Comparison of ENCODE assay signal across 8 mouse cellular contexts in the genomic region with DNA sequence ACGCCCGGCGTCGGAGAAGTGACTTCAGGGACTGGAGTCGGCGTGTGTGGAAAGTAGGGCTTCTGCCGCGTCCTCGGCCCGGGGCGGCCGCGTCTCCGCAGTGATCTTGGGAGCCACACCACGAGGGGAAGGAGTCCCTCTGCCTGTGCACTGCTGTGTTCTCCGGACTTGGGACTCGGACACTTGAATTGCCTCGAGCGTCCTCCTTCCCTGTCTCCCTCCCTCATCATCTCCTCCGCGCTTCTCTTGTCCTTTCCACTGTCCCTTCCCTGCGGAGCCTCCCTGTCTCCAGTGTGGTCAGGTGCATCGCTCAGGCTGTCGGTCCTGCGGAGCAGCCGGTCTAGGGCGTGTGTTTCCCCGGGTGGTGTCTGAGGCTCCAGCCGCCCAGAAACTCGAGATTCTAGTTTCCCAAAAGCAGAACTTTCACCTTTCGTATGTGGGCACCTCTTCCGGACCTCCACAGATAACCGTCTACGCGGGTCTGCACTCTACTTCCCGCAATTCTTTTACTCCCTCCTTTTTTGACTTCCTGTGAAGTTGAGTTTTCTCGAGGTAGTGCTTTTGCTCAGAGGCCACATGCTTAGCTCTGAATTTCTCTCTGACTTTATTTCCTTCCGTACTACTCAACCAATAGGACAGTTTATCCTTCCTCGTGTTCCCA. TPM values are rescaled to one million over a fixed set of nuclear protein-coding genes. Genes with fewer than 3 reads are reported as not detected.
DNase-seq lines count a peak whose midpoint lies in the region; ATAC-seq and TF ChIP-seq lines count a peak whose summit lies in the region.

No protein-coding gene starts in this region.

- no peak for TF ChIP-seq EP300 in heart, postnatal 0 days (IDR thresholded peaks at IDR 0.05; ENCODE audit: low read depth)
- no peak for TF ChIP-seq EP300 in liver, embryonic 14.5 days (IDR thresholded peaks at IDR 0.05; ENCODE audit: low read depth)

- H3K27me3 ChIP-seq in heart, postnatal 0 days (ENCODE audit: control insufficient read depth, insufficient read depth, low read length): no peaks in the 10 kb centered on the region
- H3K27me3 ChIP-seq in liver, embryonic 14.5 days (ENCODE audit: control insufficient read depth, insufficient read depth, low read length): peaks cover 3% of the 10 kb centered on the region

- H3K4me3 ChIP-seq in brown adipose tissue, adult 24 weeks (ENCODE audit: insufficient read depth, low read depth, low read length): peak overlapping the region; percentile 91
- peak overlapping the region; percentile 82 for H3K4me3 ChIP-seq in heart, postnatal 0 days (ENCODE audit: low read depth, low read length)
- H3K4me3 ChIP-seq in liver, embryonic 14.5 days (ENCODE audit: insufficient read depth in 1 of 2, low read depth in 2 of 2, low read length in 2 of 2): peak overlapping the region; percentile 84 to 99

- H3K27ac ChIP-seq in brown adipose tissue, adult 24 weeks (replicated peaks; ENCODE audit: low read depth, low read length): no peak overlapping the region
- H3K27ac ChIP-seq in heart, postnatal 0 days (ENCODE audit: low read depth): peak overlapping the region; percentile 75
- H3K27ac ChIP-seq in liver, embryonic 14.5 days: peak overlapping the region; percentile 68

- H3K4me2 ChIP-seq in heart, postnatal 0 days (ENCODE audit: low read depth, low read length): peak overlapping the region; percentile 90
- H3K4me2 ChIP-seq in liver, embryonic 14.5 days (ENCODE audit: low read depth): peak overlapping the region; percentile 81

- no peaks in the 10 kb centered on the region for H3K4me1 ChIP-seq in brown adipose tissue, adult 24 weeks (ENCODE audit: control insufficient read depth, insufficient read depth, insufficient read length, low read length)
- peaks cover 18% of the 10 kb centered on the region for H3K4me1 ChIP-seq in heart, postnatal 0 days (ENCODE audit: control insufficient read depth, insufficient read depth)
- H3K4me1 ChIP-seq in liver, embryonic 14.5 days (replicated peaks; ENCODE audit: control insufficient read depth in 2 of 2, insufficient read depth in 2 of 2, low read length in 1 of 2): peaks cover 3 to 7% of the 10 kb centered on the region in 2 experiments

- no peak for TF ChIP-seq CTCF in heart, postnatal 0 days (IDR thresholded peaks at IDR 0.05; ENCODE audit: low read depth)
- no peak for TF ChIP-seq CTCF in liver, embryonic 14.5 days (IDR thresholded peaks at IDR 0.05; ENCODE audit: low read depth)

- H3K9ac ChIP-seq in heart, postnatal 0 days (replicated peaks; ENCODE audit: low read depth, low read length): peak overlapping the region; percentile 74
- H3K9ac ChIP-seq in liver, embryonic 14.5 days (replicated peaks): peak overlapping the region; percentile 98

- peak; percentile 47 for DNase-seq in embryo, embryonic 10 days (ENCODE audit: low spot score)
- DNase-seq in embryo, embryonic 9.5 days (ENCODE audit: extremely low spot score): no peak
- DNase-seq in 3T3-L1 (ENCODE audit: low read depth, low spot score): peak; percentile 41
- DNase-seq in heart, postnatal 0 days (ENCODE audit: low spot score): no peak
- peak; percentile 14 to 32 (median 24) for DNase-seq in liver, embryonic 14.5 days (ENCODE audit: low read depth in 3 of 3, low spot score in 3 of 3)
- peak; percentile 27 to 31 for DNase-seq in spleen, postnatal 14 days (ENCODE audit: low spot score in 2 of 2)
- no peak for DNase-seq in layer of hippocampus, postnatal 25 days (ENCODE audit: extremely low spot score in 1 of 2, low spot score in 1 of 2)

- ATAC-seq in heart, postnatal 0 days (ENCODE audit: insufficient read depth, low read depth): peak; percentile 5; the same call in 1 of the 2 replicates
- peak; percentile 36 for ATAC-seq in liver, embryonic 14.5 days (ENCODE audit: insufficient read depth)

- H3K9me3 ChIP-seq in heart, postnatal 0 days (replicated peaks; ENCODE audit: control insufficient read depth, low read length): no peaks in the 10 kb centered on the region
- no peaks in the 10 kb centered on the region for H3K9me3 ChIP-seq in liver, embryonic 14.5 days (ENCODE audit: control insufficient read depth, low read length)

- no peaks in the 10 kb centered on the region for H3K36me3 ChIP-seq in heart, postnatal 0 days (replicated peaks; ENCODE audit: control insufficient read depth, insufficient read depth, low read length)
- no peaks in the 10 kb centered on the region; the same call in 1 of the 2 replicates for H3K36me3 ChIP-seq in liver, embryonic 14.5 days (replicated peaks; ENCODE audit: control insufficient read depth, insufficient read depth, low read depth)

- WGBS in heart, postnatal 0 days: under 1% methylated on average over 39 of the region's 39 CpGs
- under 1% methylated on average over 39 of the region's 39 CpGs for WGBS in liver, embryonic 14.5 days (ENCODE audit: insufficient replicate concordance)

RNA-seq across cellular contexts. Expression of a gene that starts 0.6 kb away (rescaled TPM):
- 35.5 and 35.8 TPM in 2 replicates for polyA plus RNA-seq in brown adipose tissue, adult 24 weeks (2012; ENCODE audit: insufficient read depth, insufficient read length, missing spikeins)
- 5.8 and 7.2 TPM in 2 replicates for total RNA-seq in heart, postnatal 0 days (2014; rRNA removed; ENCODE audit: low replicate concordance)
- polyA plus RNA-seq in heart, postnatal 0 days (2015; fragmentation: Nextera tagmentation; extraction: Ambion mirVana): 46.4 and 49.3 TPM in 2 replicates
- polyA plus RNA-seq in liver, embryonic 14.5 days (2012; rRNA removed): 9.5 and 21.4 TPM in 2 replicates
- polyA plus RNA-seq in liver, embryonic 14.5 days (2014; fragmentation: Nextera tagmentation; extraction: Ambion mirVana): 67.9 and 70.4 TPM in 2 replicates
- 10 to 100 TPM; 36.9 to 38.9 TPM for total RNA-seq in layer of hippocampus, postnatal 25 days (2021)

RNA-seq across cellular contexts. Expression of a gene that starts 0.8 kb away (rescaled TPM):
- polyA plus RNA-seq in brown adipose tissue, adult 24 weeks (2012; ENCODE audit: insufficient read depth, insufficient read length, missing spikeins): 4.9 and 5.0 TPM in 2 replicates
- total RNA-seq in heart, postnatal 0 days (2014; rRNA removed; ENCODE audit: low replicate concordance): 13.1 and 14.9 TPM in 2 replicates
- polyA plus RNA-seq in heart, postnatal 0 days (2015; fragmentation: Nextera tagmentation; extraction: Ambion mirVana): 7.5 and 8.6 TPM in 2 replicates
- 0.45 and 0.71 TPM in 2 replicates for polyA plus RNA-seq in liver, embryonic 14.5 days (2012; rRNA removed)
- polyA plus RNA-seq in liver, embryonic 14.5 days (2014; fragmentation: Nextera tagmentation; extraction: Ambion mirVana): 1.3 and 1.6 TPM in 2 replicates
- 10 to 100 TPM; 27.6 to 29.9 TPM for total RNA-seq in layer of hippocampus, postnatal 25 days (2021)

Comparison
In these comparisons a context has a peak if more than half of its experiments do, and no peak if none do; other contexts are left out.
1. DNase-seq: peak in embryo, embryonic 10 days (single experiment), 3T3-L1 (single experiment), liver, embryonic 14.5 days (3 of 3) and spleen, postnatal 14 days (2 of 2); none in embryo, embryonic 9.5 days (single experiment), heart, postnatal 0 days (single experiment) and layer of hippocampus, postnatal 25 days (0 of 2).
2. Peak in every context shown above with its lines, with median percentiles within 50 percentile points of each other: H3K4me3 ChIP-seq.